Mouse (Mus musculus) neural tube, embryonic 15.5 days (tissue): ENCODE measurements around the gene Abca8b. TPM values are rescaled to one million over a fixed set of nuclear protein-coding genes. Genes with fewer than 3 reads are reported as not detected.
"Not testable (repeated sequence)": the region's sequence is repeated elsewhere in the genome, so short reads cannot be mapped to it uniquely, and the experiment has no call there.

Experiments
- ATAC-seq: fragments of 200-750 bp; cut with Nextera tagmentation; 2 replicates; pipeline ENCODE4 v1.8.0; 2017; ENCODE audit warnings: mild to moderate bottlenecking, moderate TSS enrichment, moderate library complexity; ENCODE audit not compliant: low FRiP score
- H3K27ac ChIP-seq: fragments of 300-500 bp; sonication (generic); replicated peaks from 2 replicates; pipeline ENCODE4 v1.5.1; 2015; ENCODE audit warnings: mild to moderate bottlenecking, inconsistent platforms
- H3K27me3 ChIP-seq: fragments of 300-500 bp; sonication (generic); replicated peaks from 2 replicates; pipeline ENCODE4 v1.6.1; 2015; ENCODE audit warnings: inconsistent platforms
- H3K36me3 ChIP-seq: fragments of 300-500 bp; sonication (generic); 2 replicates; pipeline ENCODE4 v1.6.1; 2015; ENCODE audit warnings: inconsistent platforms
- H3K4me1 ChIP-seq: fragments of 300-500 bp; sonication (generic); 2 replicates; pipeline ENCODE4 v1.6.1; 2015; ENCODE audit warnings: inconsistent platforms
- H3K4me2 ChIP-seq: fragments of 300-500 bp; sonication (generic); 2 replicates; pipeline ENCODE4 v1.6.1; 2015; ENCODE audit warnings: inconsistent platforms, mild to moderate bottlenecking, moderate library complexity
- H3K4me3 ChIP-seq: fragments of 300-500 bp; sonication (generic); replicated peaks from 2 replicates; pipeline ENCODE4 v1.5.1; 2015; ENCODE audit warnings: mild to moderate bottlenecking, inconsistent platforms
- H3K9ac ChIP-seq: fragments of 300-500 bp; sonication (generic); replicated peaks from 2 replicates; pipeline ENCODE4 v1.6.1; 2015; ENCODE audit warnings: mild to moderate bottlenecking, inconsistent platforms
- H3K9me3 ChIP-seq: fragments of 300-500 bp; sonication (generic); replicated peaks from 2 replicates; pipeline ENCODE4 v1.6.1; 2016; ENCODE audit warnings: inconsistent platforms
- WGBS: fragments of 180-500 bp; shearing (Covaris S2); methylation state at CpG from one replicate; pipeline ENCODE4 v1.1.7; 2015; ENCODE audit warnings: mixed read lengths; 5-methylcytosine and 5-hydroxymethylcytosine counted together
- polyA plus RNA-seq: library from polyadenylated mRNA; unstranded; fragments of >200 nt; fragmentation: Nextera tagmentation; extraction: Ambion mirVana; gene quantifications from 2 replicates; pipeline ENCODE4 v1.2.1, GENCODE M21; 2015

Gene Abca8b
- 1.4 TPM in 2 replicates for polyA plus RNA-seq

DNA sequence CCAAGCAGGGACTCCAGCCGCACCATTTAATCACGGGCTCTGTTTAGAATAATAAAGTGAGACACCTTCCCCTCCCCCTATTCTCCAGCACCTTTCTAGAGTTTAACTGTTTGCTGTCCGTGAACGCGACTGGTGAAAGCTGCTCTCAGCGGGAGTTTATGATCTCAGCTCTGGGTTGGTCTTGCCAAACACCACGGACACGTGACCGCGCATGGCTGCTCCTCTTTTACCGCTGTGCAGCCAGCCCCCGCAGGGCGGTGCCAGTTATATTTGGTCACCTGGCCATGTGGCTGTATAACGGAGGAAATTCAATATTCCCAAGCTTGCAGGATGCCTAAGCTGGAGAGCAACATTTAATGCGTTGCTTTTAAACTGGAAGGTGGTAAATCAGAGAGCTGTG is at the start of gene Abca8b:
TSS of gene Abca8b (minus strand) at position 222 of the 400 bp plus-strand sequence.
- peak; percentile 95 for ATAC-seq
- under 1% methylated on average over 15 of the region's 15 CpGs for WGBS
- Histone ChIP-seq H3K4me2 (peak within 1 kb of the TSS; percentile 69), H3K9ac (peak within 1 kb of the TSS; percentile 54), H3K27ac (peak within 1 kb of the TSS; percentile 79), H3K4me3 (peak within 1 kb of the TSS; percentile 45), H3K27me3 (no peaks in the 10 kb centered on the region), H3K4me1 (peaks cover 4% of the 10 kb centered on the region), H3K36me3 (no peaks in the 10 kb centered on the region), H3K9me3 (no peaks in the 10 kb centered on the region)

- Histone ChIP-seq H3K9me3 (no peaks in the 10 kb centered on the region), H3K4me2 (no peak overlapping the region), H3K36me3 (no peaks in the 10 kb centered on the region), H3K4me1 (no peaks in the 10 kb centered on the region), H3K4me3 (no peak overlapping the region), H3K9ac (no peak overlapping the region), H3K27me3 (no peaks in the 10 kb centered on the region), H3K27ac (no peak overlapping the region)
- no peak for ATAC-seq
- WGBS: 96% methylated on average over 2 of the region's 2 CpGs
Observed at GRCm38 (mm10) chr11:110037795-110038194, 42.1 kb upstream of the Abca8b start.

DNA sequence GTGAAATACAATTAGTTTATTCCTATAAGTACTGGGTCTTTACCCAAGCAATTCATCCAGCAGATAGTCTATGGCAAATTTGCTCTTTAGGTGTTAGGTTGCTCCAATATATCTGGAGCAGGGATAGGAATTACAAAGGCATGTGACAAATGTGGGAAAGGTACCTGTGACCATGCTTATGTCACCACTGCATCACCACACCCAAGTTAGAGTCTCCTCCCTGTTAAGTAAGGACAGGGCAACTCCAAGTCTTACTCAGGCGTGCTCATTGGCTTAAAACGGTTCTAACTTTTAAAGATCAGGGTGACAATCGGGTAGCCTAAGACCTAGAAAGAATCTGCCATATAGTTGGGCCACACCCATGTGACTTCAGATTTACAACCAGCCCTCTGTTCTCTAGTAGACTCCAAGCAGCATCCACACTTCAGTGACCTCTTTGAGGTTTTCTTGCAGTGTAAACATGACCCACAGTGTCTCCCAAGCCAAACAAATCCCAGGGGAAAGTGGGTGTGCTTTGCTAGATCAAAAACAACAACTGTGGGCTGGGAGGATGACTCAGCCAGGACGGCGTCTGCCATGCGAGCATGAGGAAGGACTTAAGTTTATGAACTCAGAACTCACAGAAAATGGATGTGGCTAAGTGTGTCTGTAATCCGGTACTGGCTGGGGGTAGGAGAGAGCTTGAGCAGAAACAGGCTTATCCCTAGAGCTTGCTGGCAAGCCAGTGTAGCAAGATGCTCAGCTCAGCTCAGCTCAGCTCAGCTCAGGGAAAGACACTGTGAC is 33.5 kb upstream of the Abca8b start:
- Histone ChIP-seq H3K4me3 (no peak overlapping the region), H3K36me3 (no peaks in the 10 kb centered on the region), H3K9me3 (no peaks in the 10 kb centered on the region), H3K27ac (no peak overlapping the region), H3K4me1 (no peaks in the 10 kb centered on the region), H3K4me2 (no peak overlapping the region), H3K9ac (no peak overlapping the region), H3K27me3 (no peaks in the 10 kb centered on the region)
- ATAC-seq: no peak
- 70% methylated on average over 7 of the region's 7 CpGs for WGBS

DNA sequence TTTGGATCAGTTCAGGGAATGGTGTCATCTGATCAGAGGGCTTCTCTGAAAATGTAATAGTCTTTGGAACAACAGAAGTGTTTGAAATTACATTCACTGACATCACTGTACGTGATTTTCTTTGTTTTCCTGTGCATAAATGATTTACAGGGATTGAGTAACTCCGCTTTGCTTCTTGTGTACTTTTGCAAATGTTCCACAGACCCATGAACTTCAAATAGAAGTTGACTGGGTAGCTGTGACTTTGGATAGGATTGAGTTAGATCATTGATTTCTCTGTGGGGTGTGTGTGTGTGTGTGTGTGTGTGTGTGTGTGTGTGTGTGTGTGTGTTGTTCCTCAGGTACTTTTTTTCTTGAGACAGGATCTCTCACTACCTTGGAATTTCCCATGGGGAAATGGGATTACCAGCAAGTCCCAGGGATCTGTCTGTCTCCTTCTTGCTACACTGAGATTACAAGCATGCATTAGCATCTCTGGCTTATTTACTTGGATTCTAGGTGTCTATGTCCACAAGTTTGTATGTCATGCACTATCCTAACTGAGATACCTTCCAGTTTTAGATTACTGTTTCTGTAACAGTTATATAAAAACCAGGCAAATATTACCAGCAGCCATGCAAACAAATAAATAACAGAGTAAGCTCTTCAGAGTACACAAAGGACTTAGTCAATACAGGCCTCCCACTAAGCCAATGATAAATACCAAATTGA is 15.3 kb upstream of the Abca8b start:
- Histone ChIP-seq H3K27ac (no peak overlapping the region), H3K4me1 (no peaks in the 10 kb centered on the region), H3K9ac (no peak overlapping the region), H3K9me3 (no peaks in the 10 kb centered on the region), H3K4me3 (no peak overlapping the region), H3K27me3 (no peaks in the 10 kb centered on the region), H3K36me3 (no peaks in the 10 kb centered on the region), H3K4me2 (no peak overlapping the region)
- ATAC-seq: no peak
- 86% methylated on average over 2 of the region's 2 CpGs for WGBS

DNA sequence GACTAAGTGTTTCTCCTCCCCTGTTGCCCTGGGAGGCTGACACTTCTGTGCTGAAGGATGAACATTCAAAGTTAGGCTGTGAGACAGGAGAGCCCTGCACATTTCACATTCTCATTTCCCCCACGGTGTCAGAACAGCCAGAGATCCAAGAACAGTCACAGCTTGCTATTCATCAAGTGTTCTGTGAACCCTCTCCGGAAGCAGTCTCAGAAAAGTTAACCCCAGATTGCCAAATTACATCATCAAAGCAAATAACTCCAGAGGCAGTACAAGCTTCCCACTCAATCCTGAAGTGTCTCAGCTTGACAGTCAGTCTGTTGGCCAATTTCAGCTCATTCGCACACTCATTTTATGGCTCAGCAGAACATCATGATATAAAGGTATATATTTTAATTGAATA is 632 bp downstream of the Abca8b start:
- peak overlapping the region; percentile 79 for H3K27ac ChIP-seq
- under 1% methylated on average over 3 of the region's 3 CpGs for WGBS
- H3K4me3 ChIP-seq: peak overlapping the region; percentile 45
- peaks cover 4% of the 10 kb centered on the region for H3K4me1 ChIP-seq
- H3K9ac ChIP-seq: 0 out of 2 replicates have a peak overlapping the region, but pooled peaks have one; percentile 54
- H3K9me3 ChIP-seq: no peaks in the 10 kb centered on the region
- peak; percentile 63 for ATAC-seq
- H3K27me3 ChIP-seq: no peaks in the 10 kb centered on the region
- peak overlapping the region; percentile 69 for H3K4me2 ChIP-seq
- H3K36me3 ChIP-seq: no peaks in the 10 kb centered on the region

DNA sequence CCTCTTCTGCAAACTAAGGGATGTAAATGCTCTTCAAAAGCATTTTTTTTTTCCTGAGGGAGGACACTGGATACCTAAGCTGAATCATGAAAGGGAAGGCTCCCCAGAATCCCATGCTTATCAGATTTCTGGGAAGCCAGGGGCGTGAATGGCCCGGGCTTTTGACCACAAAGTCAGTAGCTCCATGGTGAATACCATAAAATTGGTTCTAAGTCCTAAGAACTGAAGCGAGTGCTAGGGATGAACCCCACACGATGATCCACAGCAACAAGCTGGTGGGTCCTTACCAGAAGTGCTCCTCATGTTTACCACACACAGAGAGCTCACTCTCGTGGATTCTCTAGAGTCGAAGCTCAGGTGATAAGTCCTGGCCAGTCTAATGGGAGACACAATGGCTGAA is 1.6 kb downstream of the Abca8b start:
- Histone ChIP-seq H3K9me3 (no peaks in the 10 kb centered on the region), H3K4me2 (peak overlapping the region; percentile 69), H3K27me3 (no peaks in the 10 kb centered on the region), H3K4me1 (peaks cover 4% of the 10 kb centered on the region), H3K9ac (no peak overlapping the region), H3K4me3 (no peak overlapping the region), H3K36me3 (no peaks in the 10 kb centered on the region), H3K27ac (no peak overlapping the region)
- 58% methylated on average over 6 of the region's 6 CpGs for WGBS
- no peak for ATAC-seq

- Histone ChIP-seq H3K9me3 (no peaks in the 10 kb centered on the region), H3K4me3 (no peak overlapping the region), H3K27me3 (no peaks in the 10 kb centered on the region), H3K4me2 (no peak overlapping the region), H3K36me3 (no peaks in the 10 kb centered on the region), H3K4me1 (peaks cover 4% of the 10 kb centered on the region), H3K27ac (no peak overlapping the region), H3K9ac (no peak overlapping the region)
- no peak for ATAC-seq
- WGBS: 82% methylated on average over 3 of the region's 3 CpGs
Observed at GRCm38 (mm10) chr11:109991270-109991669, 4.4 kb downstream of the Abca8b start.

DNA sequence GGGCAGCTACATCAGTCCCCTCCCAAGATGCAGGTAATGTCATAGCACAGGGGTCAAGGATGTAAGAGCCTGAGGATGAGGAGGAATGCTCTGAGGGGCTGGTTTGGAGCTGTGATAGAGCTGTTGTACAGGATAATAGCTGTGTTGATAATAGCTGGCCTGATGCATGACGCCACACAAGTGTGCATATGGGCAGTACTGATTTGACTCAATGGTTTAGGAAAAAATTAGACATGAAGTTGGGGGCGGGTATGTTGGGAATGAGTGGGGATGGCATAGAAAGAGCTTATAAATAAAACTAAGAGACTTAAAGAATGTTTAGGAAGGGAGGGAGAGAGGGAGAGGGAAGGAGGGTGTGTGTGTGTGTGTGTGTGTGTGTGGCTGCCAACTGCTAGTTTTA is 5.4 kb downstream of the Abca8b start:
- no peak overlapping the region for H3K9ac ChIP-seq
- no peak overlapping the region for H3K4me2 ChIP-seq
- H3K27ac ChIP-seq: no peak overlapping the region
- H3K4me1 ChIP-seq: peaks cover 4% of the 10 kb centered on the region
- H3K27me3 ChIP-seq: no peaks in the 10 kb centered on the region
- WGBS: 86% methylated on average over 2 of the region's 2 CpGs
- H3K9me3 ChIP-seq: no peaks in the 10 kb centered on the region
- no peak overlapping the region for H3K4me3 ChIP-seq
- no peak for ATAC-seq
- H3K36me3 ChIP-seq: no peaks in the 10 kb centered on the region

DNA sequence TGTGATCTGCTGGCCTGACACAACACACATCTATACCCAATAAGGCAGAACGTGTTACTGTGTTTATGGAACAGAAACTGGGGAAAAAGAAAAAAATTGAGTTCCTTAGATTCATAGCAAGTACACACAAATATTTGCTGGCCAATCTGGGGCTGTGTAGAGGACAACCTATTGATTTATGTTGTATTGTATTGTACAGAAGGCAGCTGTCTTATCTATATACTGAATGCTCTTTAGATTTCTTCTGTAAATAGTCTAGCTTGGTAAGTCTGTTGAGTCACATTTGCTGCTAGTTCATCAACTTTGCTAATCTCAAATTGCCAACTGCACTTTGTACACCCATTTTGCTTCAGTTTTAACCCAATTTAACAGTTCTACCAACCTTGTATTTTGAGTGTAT is 7.5 kb downstream of the Abca8b start:
- no peak overlapping the region for H3K4me2 ChIP-seq

GRCm38 (mm10) chr11:109987460-109988072 is 8.1 kb downstream of the Abca8b start:
- ATAC-seq, H3K9me3 ChIP-seq, H3K4me2 ChIP-seq, H3K27ac ChIP-seq, H3K4me1 ChIP-seq, H3K36me3 ChIP-seq, H3K9ac ChIP-seq, H3K27me3 ChIP-seq, H3K4me3 ChIP-seq: not testable (repeated sequence)
- WGBS: 44% methylated on average over 11 of the region's 11 CpGs

More for the DNA sequence above, 7.5 kb downstream of the Abca8b start:
- no peaks in the 10 kb centered on the region for H3K9me3 ChIP-seq
- no peak overlapping the region for H3K4me3 ChIP-seq
- ATAC-seq: no peak
- no peak overlapping the region for H3K27ac ChIP-seq
- no peaks in the 10 kb centered on the region for H3K4me1 ChIP-seq
- WGBS: 73% methylated on average over 1 of the region's 1 CpGs
- H3K27me3 ChIP-seq: no peaks in the 10 kb centered on the region
- H3K36me3 ChIP-seq: no peaks in the 10 kb centered on the region
- H3K9ac ChIP-seq: no peak overlapping the region

DNA sequence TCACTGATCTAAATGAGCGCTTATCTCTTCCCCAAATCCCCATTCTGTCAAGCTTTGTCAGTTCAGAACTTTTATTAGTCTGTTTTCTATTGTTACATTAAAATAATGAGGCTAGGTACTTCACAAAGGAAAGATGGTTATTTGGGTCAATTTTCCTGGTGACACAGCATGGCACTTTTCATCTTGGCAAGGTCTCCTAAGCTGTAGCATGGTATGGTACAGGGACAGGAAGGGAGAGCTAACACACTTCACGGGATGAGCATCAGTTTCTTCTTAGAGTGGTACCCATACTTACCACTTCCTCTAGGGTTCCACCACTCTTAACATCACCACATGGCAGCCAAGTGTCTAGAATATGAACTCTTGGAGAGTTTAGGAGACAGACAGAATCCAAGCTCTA is 13.8 kb downstream of the Abca8b start:
- no peak for ATAC-seq
- no peak overlapping the region for H3K27ac ChIP-seq
- WGBS: 92% methylated on average over 2 of the region's 2 CpGs
- H3K27me3 ChIP-seq: no peaks in the 10 kb centered on the region
- H3K36me3 ChIP-seq: no peaks in the 10 kb centered on the region
- no peak overlapping the region for H3K4me3 ChIP-seq
- no peak overlapping the region for H3K4me2 ChIP-seq
- H3K9me3 ChIP-seq: no peaks in the 10 kb centered on the region
- no peak overlapping the region for H3K9ac ChIP-seq
- H3K4me1 ChIP-seq: no peaks in the 10 kb centered on the region

DNA sequence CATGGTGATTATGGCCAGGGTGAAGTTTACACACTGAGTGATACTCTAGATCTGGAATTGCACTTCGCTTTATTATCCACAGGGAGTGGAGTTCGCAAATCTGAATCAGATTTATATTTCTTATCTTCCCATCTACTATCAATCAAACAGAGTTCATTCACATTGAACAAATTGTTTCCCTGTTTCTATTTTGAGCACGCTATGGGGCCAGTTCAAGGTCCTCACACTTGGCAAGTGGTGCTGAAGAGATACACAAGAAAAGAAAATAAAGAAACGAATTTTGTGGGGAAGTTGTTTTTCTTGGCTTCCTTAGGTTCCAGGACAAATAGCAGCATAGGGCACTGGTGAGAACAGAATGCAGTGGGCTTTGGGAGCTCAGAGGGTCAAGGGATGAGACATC is 25.1 kb downstream of the Abca8b start:
- H3K27ac ChIP-seq: no peak overlapping the region
- H3K9me3 ChIP-seq: no peaks in the 10 kb centered on the region
- ATAC-seq: no peak
- H3K4me3 ChIP-seq: no peak overlapping the region
- H3K4me1 ChIP-seq: no peaks in the 10 kb centered on the region
- H3K36me3 ChIP-seq: no peaks in the 10 kb centered on the region
- WGBS: 82% methylated on average over 4 of the region's 4 CpGs
- H3K27me3 ChIP-seq: no peaks in the 10 kb centered on the region
- H3K4me2 ChIP-seq: no peak overlapping the region
- H3K9ac ChIP-seq: no peak overlapping the region
